Mouse (Mus musculus) liver, embryonic 16.5 days (tissue): ENCODE results near the gene Sap30l. TPM values are rescaled to one million over a fixed set of nuclear protein-coding genes. Genes with fewer than 3 reads are reported as not detected.

Experiments used
- polyA plus RNA-seq: library from polyadenylated mRNA; unstranded; fragments of >200 nt; fragmentation: Nextera tagmentation; extraction: Ambion mirVana; gene quantifications from 2 replicates; pipeline ENCODE4 v1.2.1, GENCODE M21; 2015

Gene Sap30l
- polyA plus RNA-seq, 1 experiment from 2014 or later, result 1.9 TPM

Other genes starting within 250 kb of the Sap30l start
- 24.1 and 26.3 TPM in 2 replicates for gene Galnt10, start 156.2 kb upstream of the Sap30l start, polyA plus RNA-seq
- gene Hand1, start 31.2 kb downstream of the Sap30l start, polyA plus RNA-seq, result 0.11 and 0.18 TPM in 2 replicates
- 14.2 and 14.9 TPM in 2 replicates for gene Larp1, start 207.4 kb downstream of the Sap30l start, polyA plus RNA-seq